Mouse (Mus musculus) gastrocnemius, postnatal 10 days (tissue): ENCODE data around the gene Fxn. TPM values are rescaled to one million over a fixed set of nuclear protein-coding genes. Genes with fewer than 3 reads are reported as not detected.

ENCODE experiments used
- DNase-seq: peaks from one replicate; pipeline ENCODE4 v3.0.0; 2021; ENCODE audit warnings: mixed read lengths
- long read RNA-seq, 2 experiments: library from polyadenylated mRNA; stranded (forward); transcript quantifications; one replicate each; pipeline ENCODE4 v2.0.0; 2021
- total RNA-seq, 2 experiments: library from RNA; stranded (reverse); gene quantifications; 2 replicates each; pipeline ENCODE4 v1.2.3; 2021

Gene Fxn
- total RNA-seq, result 10 to 100 TPM; 21.5 to 22.3 TPM
- long read RNA-seq, experiment 1, transcript Fxn-201 (5 exons, 1,114 nt), result major isoform, 33 of 36 reads
- long read RNA-seq, experiment 1, partial matches to known transcripts, result 0 of 36 reads
- long read RNA-seq, experiment 1, other reads (novel, unspliced or antisense), result 3 of 36 reads
- long read RNA-seq, experiment 2, transcript Fxn-201 (5 exons, 1,114 nt), result major isoform, 39 of 41 reads
- long read RNA-seq, experiment 2, partial matches to known transcripts, result 0 of 41 reads
- long read RNA-seq, experiment 2, other reads (novel, unspliced or antisense), result 1 of 41 reads

GRCm38 (mm10) chr19:24280601-24281228 is at the start of gene Fxn:
Gene Fxn, minus strand, starts transcription at chr19:24280605.
- DNase-seq, result no peak

GRCm38 (mm10) chr19:24327921-24328320 is 47.5 kb upstream of the Fxn start:
- no peak for DNase-seq

GRCm38 (mm10) chr19:24326969-24327368 is 46.6 kb upstream of the Fxn start:
- DNase-seq, result no peak

- no peak for DNase-seq
These were observed 45.3 kb upstream of the Fxn start for GRCm38 (mm10) chr19:24325692-24326091.

GRCm38 (mm10) chr19:24323841-24324613 is 43.6 kb upstream of the Fxn start:
- no peak for DNase-seq

- DNase-seq, result no peak
These were observed 41.5 kb upstream of the Fxn start for GRCm38 (mm10) chr19:24321900-24322311.

GRCm38 (mm10) chr19:24321211-24321899 is 41.0 kb upstream of the Fxn start:
- no peak for DNase-seq

- no peak for DNase-seq
These were observed 37.8 kb upstream of the Fxn start for GRCm38 (mm10) chr19:24318172-24318571.

GRCm38 (mm10) chr19:24317731-24318130 is 37.3 kb upstream of the Fxn start:
- DNase-seq, result no peak

- DNase-seq, result peak; percentile 9
These were observed 36.7 kb upstream of the Fxn start for GRCm38 (mm10) chr19:24317038-24317591.

GRCm38 (mm10) chr19:24316060-24316725 is 35.8 kb upstream of the Fxn start:
- DNase-seq, result no peak

- DNase-seq, result no peak
These were observed 34.8 kb upstream of the Fxn start for GRCm38 (mm10) chr19:24315234-24315633.

GRCm38 (mm10) chr19:24314676-24315075 is 34.3 kb upstream of the Fxn start:
- DNase-seq, result no peak

GRCm38 (mm10) chr19:24312556-24313342 is 32.3 kb upstream of the Fxn start:
- no peak for DNase-seq

GRCm38 (mm10) chr19:24312046-24312445 is 31.6 kb upstream of the Fxn start:
- no peak for DNase-seq

- DNase-seq, result peak; percentile 7
These were observed 27.9 kb upstream of the Fxn start for GRCm38 (mm10) chr19:24308305-24308705.

GRCm38 (mm10) chr19:24307271-24308221 is 27.1 kb upstream of the Fxn start:
- DNase-seq, result no peak

- no peak for DNase-seq
These were observed 25.9 kb upstream of the Fxn start for GRCm38 (mm10) chr19:24306351-24306750.

GRCm38 (mm10) chr19:24302198-24302597 is 21.8 kb upstream of the Fxn start:
- no peak for DNase-seq

- DNase-seq, result no peak
These were observed 21.4 kb upstream of the Fxn start for GRCm38 (mm10) chr19:24301768-24302148.
